Mouse (Mus musculus) testis, adult 2 months (tissue): ENCODE measurements around the gene Ctr9.

ENCODE experiments used
- CTCF ChIP-seq: fragments of 200-500 bp; IDR thresholded peaks from 2 replicates; pipeline ENCODE4 v1.5.1; 2012; ENCODE audit warnings: low read depth, mild to moderate bottlenecking, inconsistent platforms, low read length, moderate library complexity; ENCODE audit not compliant: control insufficient read depth, insufficient read depth, insufficient replicate concordance
- POLR2A ChIP-seq: fragments of 200-500 bp; IDR thresholded peaks from 2 replicates; pipeline ENCODE4 v1.6.1; 2012; ENCODE audit warnings: low read depth, mild to moderate bottlenecking, inconsistent platforms, low read length, moderate library complexity; ENCODE audit not compliant: control insufficient read depth

DNA sequence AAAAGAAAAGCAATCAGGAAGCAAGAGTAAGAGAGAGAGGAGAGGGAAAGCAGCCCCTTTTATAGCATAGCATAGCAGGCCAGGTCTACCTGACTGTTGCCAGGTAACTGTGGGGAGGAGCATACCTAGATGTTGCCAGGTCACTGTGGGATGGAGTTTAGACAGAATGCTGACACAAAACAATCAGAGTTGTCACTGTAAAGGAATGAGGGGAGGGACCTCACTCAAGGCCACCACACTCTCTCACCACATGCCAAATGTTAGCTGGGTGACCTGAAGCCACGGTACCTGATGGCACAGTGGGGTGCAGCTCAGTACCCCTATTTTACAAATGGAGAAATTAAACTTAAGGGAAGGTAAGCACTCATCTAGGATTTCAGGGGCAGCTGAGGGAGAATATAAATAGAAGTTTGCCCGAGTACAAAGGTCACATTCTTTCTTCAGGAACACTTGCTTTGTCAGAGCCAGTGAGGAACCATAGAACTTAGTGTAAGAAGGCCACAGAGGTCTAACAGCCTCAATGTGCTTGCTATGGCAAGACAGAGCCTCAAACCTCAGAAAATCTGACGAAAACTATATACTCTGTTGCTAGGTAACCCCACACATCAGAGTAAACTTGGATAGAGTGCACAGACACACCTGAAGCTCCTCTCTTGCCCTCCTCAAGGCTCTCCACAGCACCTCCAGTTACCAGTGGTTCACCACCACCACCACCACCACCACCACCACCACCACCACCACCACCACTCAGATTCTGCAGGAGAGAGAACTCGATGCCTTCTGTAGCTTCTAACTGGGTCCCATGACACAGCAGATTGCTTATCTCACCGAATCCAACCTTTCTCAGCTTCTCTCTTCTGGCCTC is 38.2 kb upstream of the Ctr9 start:
- no peak for TF ChIP-seq POLR2A
- no peak for TF ChIP-seq CTCF
